Mouse (Mus musculus) brain, embryonic 14.5 days (tissue): ENCODE measurements around the gene Tspan32. TPM values are rescaled to one million over a fixed set of nuclear protein-coding genes. Genes with fewer than 3 reads are reported as not detected.

Experiments used
- DNase-seq: peaks from one replicate; pipeline ENCODE4 v3.0.0-alpha.2; 2011; ENCODE audit warnings: low read depth
- CTCF ChIP-seq: fragments of 200-500 bp; IDR thresholded peaks from 2 replicates; pipeline ENCODE4 v1.5.1; 2012; ENCODE audit warnings: inconsistent platforms, mild to moderate bottlenecking, moderate library complexity, borderline replicate concordance; ENCODE audit not compliant: insufficient read depth, insufficient read length; ENCODE audit errors: extremely low read depth
- POLR2A ChIP-seq: fragments of 200-500 bp; IDR thresholded peaks from 2 replicates; pipeline ENCODE4 v1.6.1; 2012; ENCODE audit warnings: mild to moderate bottlenecking, inconsistent platforms, borderline replicate concordance; ENCODE audit not compliant: poor library complexity, insufficient read depth, insufficient read length, severe bottlenecking; ENCODE audit errors: extremely low read depth
- polyA plus RNA-seq: library from polyadenylated mRNA; depleted of rRNA; stranded (reverse); fragments of >200 nt; gene quantifications from 2 replicates; pipeline ENCODE4 v1.2.3, GENCODE M21; 2012; rRNA removed

The Tspan32 gene
- polyA plus RNA-seq, 1 experiment = 0.16 TPM

DNA sequence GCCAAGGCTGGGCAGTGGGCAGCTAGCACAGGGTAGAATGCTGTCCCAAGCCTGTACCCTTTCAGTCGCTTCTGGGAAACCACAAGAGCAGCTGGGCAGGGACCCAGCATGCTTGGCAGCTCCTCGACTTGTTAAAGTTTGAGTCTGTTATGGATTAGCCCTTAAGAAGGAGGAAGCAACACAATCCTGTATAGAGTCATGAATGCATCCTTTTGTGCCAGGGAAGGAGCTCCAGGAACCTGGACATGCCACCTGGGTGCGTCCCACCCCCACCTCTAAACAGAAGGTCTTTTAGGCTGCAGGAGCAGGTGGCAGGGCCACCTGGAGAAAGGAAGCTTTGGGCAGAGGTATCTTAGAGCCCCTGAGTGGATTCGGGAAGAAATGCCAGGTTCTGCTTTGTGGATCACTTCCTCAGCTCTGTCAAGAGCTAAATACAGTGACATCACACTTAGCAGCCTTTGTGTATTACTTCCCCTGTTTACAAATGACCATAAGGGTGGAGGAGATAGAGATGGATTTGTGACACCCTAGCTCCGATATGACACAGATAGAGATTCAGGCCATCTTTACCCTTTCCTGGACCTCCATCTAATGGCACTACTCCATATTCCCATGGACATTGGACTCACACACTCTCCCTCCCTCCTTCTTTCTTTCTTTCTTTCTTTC lies 54.5 kb downstream of the Tspan32 start:
- TF ChIP-seq CTCF (no peak), POLR2A (no peak)
- peak; percentile 23 for DNase-seq

GRCm38 (mm10) chr7:143062704-143063103 lies 57.9 kb downstream of the Tspan32 start:
- TF ChIP-seq POLR2A (no peak), CTCF (no peak)
- DNase-seq = no peak

DNA sequence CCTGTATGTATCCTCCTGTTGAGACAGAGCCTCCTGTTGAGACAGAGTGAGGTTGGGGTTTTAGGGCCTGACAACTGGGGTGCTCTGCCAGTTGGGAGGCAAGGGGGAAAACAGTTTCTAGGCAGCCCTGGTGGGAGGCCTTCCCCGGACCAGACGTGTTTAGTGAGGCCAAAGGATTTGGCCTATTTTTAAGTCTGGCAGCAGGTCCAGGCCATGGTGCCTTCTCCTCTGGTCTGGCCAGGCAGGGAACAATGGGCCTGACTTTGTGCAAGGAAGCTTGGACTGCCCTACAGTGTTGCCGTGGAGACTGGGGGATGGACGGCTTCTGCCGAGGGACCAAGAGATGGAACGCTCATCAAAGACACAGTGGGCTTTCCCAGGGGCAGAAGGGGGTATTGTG lies 59.4 kb downstream of the Tspan32 start:
- TF ChIP-seq CTCF (no peak), POLR2A (no peak)
- DNase-seq = peak; percentile 30

- DNase-seq = no peak
- TF ChIP-seq CTCF = no peak
- TF ChIP-seq POLR2A = no peak
Observed at GRCm38 (mm10) chr7:143065692-143066091, 60.8 kb downstream of the Tspan32 start.

GRCm38 (mm10) chr7:143067469-143067868 lies 62.6 kb downstream of the Tspan32 start:
- no peak for DNase-seq
- TF ChIP-seq CTCF (no peak), POLR2A (no peak)

DNA sequence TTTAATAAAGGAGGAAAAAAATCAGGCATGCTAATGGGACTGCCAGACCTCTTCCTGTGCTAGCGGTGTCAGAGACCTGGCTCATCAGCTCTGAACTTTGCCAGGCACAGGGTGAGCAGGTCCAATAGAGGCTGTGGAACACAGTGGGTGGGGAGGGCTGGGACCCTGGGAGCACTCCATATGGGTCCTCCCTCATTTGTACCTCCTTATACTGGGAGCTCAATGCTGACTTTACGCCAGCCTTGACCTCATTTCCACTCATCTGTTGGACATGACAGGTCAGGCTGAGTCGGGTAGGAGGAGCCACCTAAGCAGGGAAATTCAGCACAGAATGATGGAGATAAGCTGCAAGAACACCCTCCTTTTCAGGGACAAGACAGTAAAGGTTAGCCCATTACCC lies 63.1 kb downstream of the Tspan32 start:
- peak; percentile 6 for DNase-seq
- TF ChIP-seq CTCF (no peak), POLR2A (no peak)

DNA sequence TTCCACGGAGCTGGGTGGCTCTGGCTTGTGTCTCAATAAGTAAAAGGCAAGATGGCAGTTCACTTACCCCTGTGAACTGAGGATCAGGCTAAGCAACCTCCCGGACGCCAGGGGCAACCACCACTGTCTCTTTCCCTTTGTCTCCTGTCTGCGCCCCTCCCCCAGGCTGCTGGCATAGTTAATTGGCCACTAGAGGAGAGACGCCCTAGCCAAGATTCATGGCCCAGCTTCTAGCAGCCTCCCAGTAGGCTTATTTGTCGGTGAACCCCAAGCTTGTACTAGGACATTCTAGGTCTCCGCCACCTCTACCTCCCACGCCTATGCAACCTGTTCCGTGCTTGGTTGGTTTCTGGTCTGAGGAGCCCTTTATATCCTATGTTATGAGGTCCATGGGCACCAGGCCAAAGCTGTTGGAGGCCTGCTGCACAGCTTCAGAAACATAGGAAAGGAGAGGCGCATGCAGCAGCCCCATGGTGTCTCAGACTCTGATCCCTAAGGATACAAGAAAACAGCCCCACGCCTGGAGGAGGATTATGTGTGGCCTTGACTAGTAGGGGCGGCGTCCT lies 63.6 kb downstream of the Tspan32 start:
- DNase-seq = no peak
- TF ChIP-seq POLR2A (no peak), CTCF (no peak)

- peak; percentile 100 for DNase-seq
Observed at GRCm38 (mm10) chr7:143068882-143069591, 64.2 kb downstream of the Tspan32 start, which contains the start of gene Tssc4. TSS of gene Tssc4 (plus strand) at chr7:143069249.

More at GRCm38 (mm10) chr7:143068882-143069591, 64.2 kb downstream of the Tspan32 start, which contains the start of gene Tssc4:
- peak; percentile 76; the same call in 1 of the 2 replicates for TF ChIP-seq POLR2A
- TF ChIP-seq CTCF = no peak

Other genes with a start within 250 kb of the Tspan32 start
- gene Th, start 73.9 kb upstream of the Tspan32 start, polyA plus RNA-seq = 14.8 and 17.9 TPM in 2 replicates
- 0.72 and 0.98 TPM in 2 replicates for gene Ascl2, start 35.8 kb upstream of the Tspan32 start, polyA plus RNA-seq
- 210 and 278 TPM in 2 replicates for gene Cd81, start 47.7 kb downstream of the Tspan32 start, polyA plus RNA-seq
- 99.9 and 164 TPM in 2 replicates for gene Tssc4, start 64.2 kb downstream of the Tspan32 start, polyA plus RNA-seq
- 2.8 and 3.1 TPM in 2 replicates for gene Trpm5, start 89.6 kb downstream of the Tspan32 start, polyA plus RNA-seq
- 0.95 and 1.2 TPM in 2 replicates for gene Kcnq1, start 101.3 kb downstream of the Tspan32 start, polyA plus RNA-seq